Mouse (Mus musculus) c-Kit-positive CD71-positive TER-119-positive erythroid progenitor cells, embryonic 14.5 days (primary cell): ENCODE results near the gene Aplp1.

Experiments
- DNase-seq: peaks from one replicate; pipeline ENCODE4 v3.0.0-alpha.2; 2013; ENCODE audit warnings: low spot score

Gene Aplp1

DNA sequence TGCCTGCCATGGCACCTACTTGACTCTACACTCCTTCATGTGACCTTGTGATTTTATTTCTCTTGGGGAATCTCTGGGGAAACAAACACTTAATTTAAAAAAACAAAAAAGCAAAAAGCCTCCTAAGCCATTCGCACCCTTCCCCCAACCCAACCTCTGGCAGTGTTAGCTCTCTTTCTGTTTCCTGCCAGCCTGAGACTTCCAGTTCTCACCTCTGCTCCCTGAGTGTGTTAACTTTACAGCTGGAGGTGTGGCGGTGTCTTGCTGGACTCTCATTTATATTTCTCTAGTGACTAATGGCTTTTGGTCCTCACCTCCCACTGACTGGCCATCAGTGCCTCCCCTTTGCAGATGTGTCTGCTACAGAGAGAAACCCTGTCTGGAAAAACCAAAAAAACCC, 35.5 kb downstream of the Aplp1 start:
- no peak for DNase-seq

DNA sequence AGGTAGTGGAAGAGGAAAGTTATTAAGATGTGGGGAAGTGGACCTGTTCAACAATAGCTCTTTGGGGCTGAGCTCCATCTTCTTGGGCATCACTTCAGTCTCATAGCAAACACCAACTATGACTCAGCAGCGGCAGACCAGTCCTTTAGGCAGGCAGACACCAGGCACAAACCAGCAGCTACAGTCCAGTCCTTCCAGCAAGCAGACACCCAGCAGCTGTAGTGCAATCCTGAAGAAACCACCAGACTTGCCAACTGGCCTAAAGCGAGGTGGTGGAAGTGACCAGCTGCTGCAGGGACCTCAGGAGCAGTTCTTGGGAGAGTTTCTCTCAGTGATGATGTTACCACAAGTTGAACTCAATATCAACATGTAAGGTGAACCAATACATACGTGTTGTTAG, 36.7 kb downstream of the Aplp1 start:
- no peak for DNase-seq

DNA sequence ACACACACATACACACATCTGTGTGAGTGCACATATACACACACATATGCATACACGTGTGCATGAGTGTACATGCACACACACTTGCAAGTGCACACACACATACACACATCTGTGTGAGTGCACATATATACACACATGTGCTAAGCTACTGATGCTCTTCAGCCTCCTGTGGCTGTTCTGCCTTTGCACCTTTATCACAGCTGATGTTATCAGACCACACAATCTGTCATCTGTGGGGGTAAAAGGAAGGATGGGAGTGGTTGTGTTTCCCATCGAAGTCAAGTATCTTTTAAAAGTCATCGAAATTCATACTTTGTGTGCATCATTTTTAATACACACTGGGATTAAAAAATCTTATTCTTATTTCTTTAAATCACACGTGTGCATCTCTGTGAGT, 43.0 kb downstream of the Aplp1 start:
- DNase-seq, result no peak

DNA sequence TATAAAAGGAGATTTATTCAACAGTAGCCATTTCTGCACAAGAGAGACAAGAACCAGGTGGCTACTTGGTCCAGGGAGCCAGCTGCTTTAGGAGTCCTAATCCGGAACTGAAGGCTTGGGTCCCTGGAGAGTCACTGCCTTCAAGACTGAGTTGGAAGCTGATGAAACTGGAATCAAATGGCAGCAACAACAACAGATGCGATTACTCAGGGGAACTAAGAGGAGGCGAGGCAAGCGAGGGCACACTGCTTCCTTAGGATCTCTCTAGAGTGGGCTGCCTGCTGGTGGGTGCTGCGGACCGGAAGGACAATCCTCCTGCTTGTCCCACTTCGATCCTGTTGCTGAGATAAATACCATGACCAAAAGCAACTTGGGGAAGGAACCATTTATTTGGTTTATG, 45.7 kb downstream of the Aplp1 start:
- DNase-seq, result no peak

DNA sequence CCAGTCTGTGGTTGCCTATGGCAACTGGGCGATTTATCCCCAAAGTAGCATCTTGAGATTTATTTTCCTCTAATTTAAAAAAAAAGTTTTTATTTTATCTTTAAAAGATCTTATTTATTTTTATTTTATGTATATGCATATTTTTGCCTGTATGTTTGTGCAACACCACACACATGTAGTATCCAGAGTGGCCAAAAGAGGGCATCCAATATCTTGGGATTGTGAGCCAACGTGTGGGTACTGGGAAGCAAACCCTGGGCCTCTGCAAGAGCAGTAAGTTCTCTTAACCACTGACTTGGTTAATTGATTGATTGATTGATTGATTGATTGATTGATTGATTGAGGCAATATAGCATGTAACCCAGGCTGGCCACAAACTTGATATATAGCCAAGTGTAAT, 50.5 kb downstream of the Aplp1 start:
- no peak for DNase-seq

DNA sequence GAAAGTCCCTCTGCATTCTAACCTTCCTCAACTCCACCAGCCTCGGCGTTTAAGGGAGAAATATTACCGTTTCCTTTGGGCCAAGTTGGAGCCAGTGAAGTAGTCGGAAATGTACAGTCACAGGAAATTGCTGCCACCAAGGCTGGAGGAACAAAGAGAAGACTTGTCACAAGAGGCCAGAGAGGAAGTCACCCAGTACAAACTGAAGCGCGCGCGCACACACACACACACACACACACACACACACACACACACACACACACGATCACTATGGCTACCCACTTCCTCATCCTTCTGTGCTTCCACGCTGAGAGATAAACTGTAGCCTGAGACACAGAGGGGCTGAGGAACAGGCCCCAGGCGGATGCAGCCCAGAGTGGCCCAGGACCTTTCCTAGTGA, 51.0 kb downstream of the Aplp1 start:
- DNase-seq, result no peak

DNA sequence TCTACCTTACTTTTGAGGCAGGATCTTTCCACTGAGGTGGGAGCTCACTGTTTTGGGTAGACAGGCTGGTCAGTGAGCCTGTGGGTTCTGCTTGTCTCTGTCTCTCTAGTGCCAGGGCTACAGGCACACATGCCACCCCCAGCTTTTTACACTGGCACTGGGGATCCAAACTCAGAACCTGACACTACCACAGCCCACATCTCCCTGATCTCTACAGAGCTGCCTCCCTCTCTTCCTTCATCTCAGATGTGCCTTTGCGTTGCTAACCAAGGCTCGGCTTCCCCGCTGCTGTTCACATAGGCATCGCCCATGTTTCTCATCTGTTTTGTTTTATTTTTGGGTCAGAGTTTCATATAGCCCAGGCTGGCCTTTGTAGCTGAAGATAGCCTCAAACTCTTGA, 51.7 kb downstream of the Aplp1 start:
- DNase-seq, result no peak

DNA sequence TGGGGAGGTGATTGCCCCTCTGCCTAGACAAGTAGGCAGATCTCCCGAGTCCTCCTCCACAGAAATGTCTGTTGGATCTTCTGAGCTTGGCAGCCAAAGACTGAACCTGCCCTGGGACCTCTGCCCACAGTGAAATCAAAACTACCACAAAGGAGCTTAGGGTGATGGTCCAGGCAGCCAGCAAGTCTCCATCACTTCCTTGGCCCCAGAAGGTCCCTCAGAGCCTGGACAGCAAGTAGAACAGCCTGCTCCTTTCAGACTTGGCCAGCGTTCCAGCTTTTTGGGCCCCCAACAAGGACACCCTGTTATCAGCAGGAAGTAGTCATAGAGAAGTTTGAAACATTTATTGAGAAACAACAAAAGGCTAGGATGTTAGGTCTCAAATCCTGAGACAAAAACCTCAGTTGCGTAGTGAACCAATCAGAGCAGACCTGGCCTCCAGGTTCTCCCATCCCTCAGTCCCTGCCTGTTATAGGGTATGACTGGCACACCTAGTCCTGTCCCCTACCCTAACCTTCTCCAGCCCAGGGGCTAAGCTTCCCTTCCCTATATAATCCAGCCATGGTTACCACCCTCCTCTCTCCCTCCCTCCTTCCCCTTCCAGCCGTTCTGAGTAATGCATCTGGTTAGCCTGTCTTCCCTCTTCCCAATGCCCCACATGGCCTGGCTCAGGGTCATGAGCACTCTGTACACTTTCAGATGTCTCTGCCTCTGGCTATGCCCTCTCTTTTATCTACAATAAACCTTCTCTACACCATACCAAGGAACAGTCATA, 52.4 kb downstream of the Aplp1 start:
- DNase-seq, result no peak
